Mouse (Mus musculus) lung, embryonic 16.5 days (tissue): ENCODE data around the gene Lyg2. TPM values are rescaled to one million over a fixed set of nuclear protein-coding genes. Genes with fewer than 3 reads are reported as not detected.
A peak's percentile ranks its signal among the peaks of the same experiment; 100 is the strongest.

Experiments
- ATAC-seq: fragments of 200-750 bp; cut with Nextera tagmentation; 2 replicates; pipeline ENCODE4 v1.8.0; 2017; ENCODE audit warnings: low read depth, mild to moderate bottlenecking, moderate library complexity
- H3K27ac ChIP-seq: fragments of 300-500 bp; sonication (generic); 2 replicates; pipeline ENCODE4 v1.5.1; 2014; ENCODE audit warnings: mild to moderate bottlenecking, control low read depth, low read length
- H3K27me3 ChIP-seq: fragments of 300-500 bp; sonication (generic); 2 replicates; pipeline ENCODE4 v1.6.1; 2014; ENCODE audit warnings: low read depth, low read length, mixed read lengths; ENCODE audit not compliant: control insufficient read depth, insufficient read depth
- H3K36me3 ChIP-seq: fragments of 300-500 bp; sonication (generic); 2 replicates; pipeline ENCODE4 v1.6.1; 2014; ENCODE audit warnings: low read length; ENCODE audit not compliant: control insufficient read depth, insufficient read depth
- H3K4me1 ChIP-seq: fragments of 300-500 bp; sonication (generic); replicated peaks from 2 replicates; pipeline ENCODE4 v1.6.1; 2014; ENCODE audit warnings: low read length, mixed read lengths; ENCODE audit not compliant: control insufficient read depth, insufficient read depth
- H3K4me2 ChIP-seq: fragments of 300-500 bp; sonication (generic); 2 replicates; pipeline ENCODE4 v1.6.1; 2014; ENCODE audit warnings: low read depth, low read length, control low read depth
- H3K4me3 ChIP-seq: fragments of 300-500 bp; sonication (generic); 2 replicates; pipeline ENCODE4 v1.5.1; 2014; ENCODE audit warnings: mild to moderate bottlenecking, low read length, control low read depth
- H3K9ac ChIP-seq: fragments of 300-500 bp; sonication (generic); 2 replicates; pipeline ENCODE4 v1.6.1; 2014; ENCODE audit warnings: low read length, control low read depth
- H3K9me3 ChIP-seq: fragments of 300-500 bp; sonication (generic); 2 replicates; pipeline ENCODE4 v1.6.1; 2016; ENCODE audit warnings: low read length; ENCODE audit not compliant: control insufficient read depth
- WGBS: fragments of 180-500 bp; shearing (Covaris S2); extraction: QIAGEN DNeasy Blood & Tissue Kit; methylation state at CpG from one replicate; pipeline ENCODE4 v1.1.7; 2014; 5-methylcytosine and 5-hydroxymethylcytosine counted together
- polyA plus RNA-seq: library from polyadenylated mRNA; unstranded; fragments of >200 nt; fragmentation: Nextera tagmentation; extraction: Ambion mirVana; gene quantifications from 2 replicates; pipeline ENCODE4 v1.2.1, GENCODE M21; 2015

Lyg2 gene
- polyA plus RNA-seq, 1 experiment from 2014 or later: not detected

- Histone ChIP-seq H3K36me3 (peaks cover 19% of the 10 kb centered on the region), H3K4me1 (peaks cover 7% of the 10 kb centered on the region; the same call in 1 of the 2 replicates), H3K27ac (peak within 1 kb of the TSS; percentile 86), H3K4me2 (peak within 1 kb of the TSS; percentile 58), H3K9me3 (peaks cover 4% of the 10 kb centered on the region), H3K4me3 (peak within 1 kb of the TSS; percentile 63), H3K9ac (peak within 1 kb of the TSS; percentile 55), H3K27me3 (no peaks in the 10 kb centered on the region; the same call in 1 of the 2 replicates)
- 4% methylated on average over 7 of the region's 7 CpGs for WGBS
- peak; percentile 84 for ATAC-seq
These were observed 44.6 kb downstream of the Lyg2 start, which contains the start of gene Lipt1 for GRCm38 (mm10) chr1:37871704-37872103. TSS of gene Lipt1 (plus strand) at chr1:37871738.

GRCm38 (mm10) chr1:37869362-37869761 is 46.9 kb downstream of the Lyg2 start:
- Histone ChIP-seq H3K9me3 (no peaks in the 10 kb centered on the region), H3K36me3 (no peaks in the 10 kb centered on the region), H3K9ac (no peak overlapping the region), H3K27me3 (no peaks in the 10 kb centered on the region; the same call in 1 of the 2 replicates), H3K27ac (no peak overlapping the region), H3K4me2 (no peak overlapping the region), H3K4me1 (peaks cover 13% of the 10 kb centered on the region), H3K4me3 (no peak overlapping the region)
- ATAC-seq: no peak
- 47% methylated on average over 2 of the region's 2 CpGs for WGBS

- ATAC-seq: no peak
- Histone ChIP-seq H3K27me3 (no peaks in the 10 kb centered on the region; the same call in 1 of the 2 replicates), H3K9me3 (no peaks in the 10 kb centered on the region), H3K36me3 (no peaks in the 10 kb centered on the region), H3K4me1 (peaks cover 13% of the 10 kb centered on the region), H3K27ac (no peak overlapping the region), H3K4me3 (no peak overlapping the region), H3K9ac (no peak overlapping the region), H3K4me2 (no peak overlapping the region)
- 57% methylated on average over 10 of the region's 10 CpGs for WGBS
These were observed 47.7 kb downstream of the Lyg2 start for GRCm38 (mm10) chr1:37868640-37869039.

GRCm38 (mm10) chr1:37867684-37868322 is 48.5 kb downstream of the Lyg2 start:
- Histone ChIP-seq H3K4me2 (no peak overlapping the region), H3K36me3 (no peaks in the 10 kb centered on the region), H3K27ac (no peak overlapping the region), H3K9ac (no peak overlapping the region), H3K4me3 (no peak overlapping the region), H3K4me1 (peaks cover 10% of the 10 kb centered on the region), H3K9me3 (no peaks in the 10 kb centered on the region), H3K27me3 (no peaks in the 10 kb centered on the region; the same call in 1 of the 2 replicates)
- no peak for ATAC-seq
- 63% methylated on average over 10 of the region's 10 CpGs for WGBS

- Histone ChIP-seq H3K27me3 (peaks cover 2% of the 10 kb centered on the region; the same call in 1 of the 2 replicates), H3K4me3 (no peak overlapping the region), H3K36me3 (no peaks in the 10 kb centered on the region), H3K4me2 (no peak overlapping the region), H3K27ac (no peak overlapping the region), H3K4me1 (peaks cover 10% of the 10 kb centered on the region), H3K9ac (no peak overlapping the region), H3K9me3 (no peaks in the 10 kb centered on the region)
- no peak for ATAC-seq
- whole genome bisulfite sequencing: 72% methylated on average over 1 of the region's 1 CpGs
These were observed 49.2 kb downstream of the Lyg2 start for GRCm38 (mm10) chr1:37867056-37867455.

- WGBS: 81% methylated on average over 6 of the region's 6 CpGs
- ATAC-seq: no peak
- Histone ChIP-seq H3K4me3 (peak within 1 kb of the TSS; percentile 81), H3K4me2 (peak within 1 kb of the TSS; percentile 90), H3K9ac (peak within 1 kb of the TSS; percentile 84), H3K36me3 (no peaks in the 10 kb centered on the region), H3K9me3 (no peaks in the 10 kb centered on the region), H3K4me1 (peaks cover 6% of the 10 kb centered on the region), H3K27me3 (peaks cover 2% of the 10 kb centered on the region; the same call in 1 of the 2 replicates), H3K27ac (peak within 1 kb of the TSS; percentile 93)
These were observed 50.0 kb downstream of the Lyg2 start, which contains the start of gene Tsga10 for GRCm38 (mm10) chr1:37866286-37866685. TSS of gene Tsga10 (minus strand) at chr1:37866429.

- WGBS: 9% methylated on average over 23 of the region's 23 CpGs
- peak overlapping the region; percentile 90 for H3K4me2 ChIP-seq
- H3K36me3 ChIP-seq: no peaks in the 10 kb centered on the region
- H3K9me3 ChIP-seq: no peaks in the 10 kb centered on the region
- H3K9ac ChIP-seq: peak overlapping the region; percentile 84
- peak overlapping the region; percentile 93 for H3K27ac ChIP-seq
- H3K27me3 ChIP-seq: peaks cover 2% of the 10 kb centered on the region; the same call in 1 of the 2 replicates
- ATAC-seq: no peak
- peaks cover 6% of the 10 kb centered on the region for H3K4me1 ChIP-seq
- H3K4me3 ChIP-seq: peak overlapping the region; percentile 81
These were observed 50.7 kb downstream of the Lyg2 start for GRCm38 (mm10) chr1:37865401-37866215.

GRCm38 (mm10) chr1:37864511-37865400 is 51.5 kb downstream of the Lyg2 start:
- Histone ChIP-seq H3K9ac (peak overlapping the region; percentile 84), H3K4me2 (peak overlapping the region; percentile 90), H3K9me3 (no peaks in the 10 kb centered on the region), H3K4me3 (peak overlapping the region; percentile 81), H3K27ac (peak overlapping the region; percentile 93), H3K36me3 (no peaks in the 10 kb centered on the region), H3K4me1 (peaks cover 6% of the 10 kb centered on the region), H3K27me3 (peaks cover 2% of the 10 kb centered on the region; the same call in 1 of the 2 replicates)
- under 1% methylated on average over 86 of the region's 90 CpGs for WGBS
- ATAC-seq: peak; percentile 97
